Mouse (Mus musculus) cerebellum, adult 11 months (tissue): ENCODE data around the gene Terf2.
"Not testable (repeated sequence)": the region's sequence is repeated elsewhere in the genome, so short reads cannot be mapped to it uniquely, and the experiment has no call there.

Experiments
- DNase-seq: peaks from one replicate; pipeline ENCODE4 v3.0.0; 2022

Terf2 gene

GRCm38 (mm10) chr8:107056076-107056972, 40.0 kb downstream of the Terf2 start, which contains the start of the genes Cog8 and Nip7:
Cog8 (minus strand) TSS chr8:107056689.
Nip7 (plus strand) TSS chr8:107056877.
- peak; percentile 93 for DNase-seq

GRCm38 (mm10) chr8:107052046-107052445, 44.3 kb downstream of the Terf2 start:
- DNase-seq = no peak

GRCm38 (mm10) chr8:107049480-107049879, 46.9 kb downstream of the Terf2 start:
- no peak for DNase-seq

DNA sequence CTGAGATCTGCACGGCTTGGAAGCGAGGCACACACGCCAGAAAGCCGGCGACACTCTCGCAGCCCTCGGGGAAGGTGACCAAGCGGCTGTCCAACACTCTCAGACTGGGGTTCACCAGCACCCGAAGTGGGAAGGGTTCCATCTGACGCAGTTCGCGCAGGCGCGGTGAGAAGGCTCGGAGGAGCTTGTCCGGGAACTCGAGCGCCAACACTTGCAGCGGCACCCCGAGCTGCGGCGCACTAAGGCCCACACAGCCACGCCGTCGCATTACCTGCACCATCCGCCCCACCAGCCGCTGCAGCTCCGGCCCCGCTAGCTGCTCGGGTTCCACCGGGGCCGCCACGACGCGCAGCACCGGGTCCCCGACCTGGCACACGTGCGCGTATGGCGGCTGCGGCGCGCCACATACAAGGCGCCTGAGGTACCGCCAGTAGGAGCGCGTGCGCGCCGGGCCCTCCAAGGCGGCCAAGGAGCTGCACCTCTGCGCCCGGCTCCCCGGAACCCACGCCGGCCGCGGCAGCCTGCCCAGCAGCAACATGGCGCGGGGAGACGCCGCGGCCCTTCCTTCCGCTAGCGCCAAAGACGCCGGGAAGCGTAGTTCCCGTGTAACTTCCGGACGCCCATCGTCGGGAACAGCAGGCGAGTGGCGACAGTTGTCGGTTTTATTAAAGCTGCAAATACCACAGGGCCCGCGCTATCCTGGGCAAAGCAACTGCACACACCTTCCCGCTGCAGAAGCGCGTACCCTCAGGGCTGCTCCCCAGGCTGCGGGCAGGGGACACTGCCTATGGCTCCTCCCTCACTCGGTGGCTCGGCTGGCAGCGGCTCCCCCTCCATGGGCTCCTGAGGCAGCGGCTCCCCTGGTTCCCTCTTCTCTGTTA, 48.0 kb downstream of the Terf2 start, which contains the start of gene Pdf:
Gene Pdf (minus strand): TSS at position 554 of the 881 bp plus-strand sequence.
- peak; percentile 78 for DNase-seq

- DNase-seq = no peak
These were observed 49.4 kb downstream of the Terf2 start for GRCm38 (mm10) chr8:107046976-107047375.

GRCm38 (mm10) chr8:107045478-107045877, 50.9 kb downstream of the Terf2 start:
- DNase-seq = no peak

GRCm38 (mm10) chr8:107040632-107041031, 55.7 kb downstream of the Terf2 start:
- DNase-seq = no peak

- DNase-seq = no peak
These were observed 59.7 kb downstream of the Terf2 start for GRCm38 (mm10) chr8:107036626-107037025.

DNA sequence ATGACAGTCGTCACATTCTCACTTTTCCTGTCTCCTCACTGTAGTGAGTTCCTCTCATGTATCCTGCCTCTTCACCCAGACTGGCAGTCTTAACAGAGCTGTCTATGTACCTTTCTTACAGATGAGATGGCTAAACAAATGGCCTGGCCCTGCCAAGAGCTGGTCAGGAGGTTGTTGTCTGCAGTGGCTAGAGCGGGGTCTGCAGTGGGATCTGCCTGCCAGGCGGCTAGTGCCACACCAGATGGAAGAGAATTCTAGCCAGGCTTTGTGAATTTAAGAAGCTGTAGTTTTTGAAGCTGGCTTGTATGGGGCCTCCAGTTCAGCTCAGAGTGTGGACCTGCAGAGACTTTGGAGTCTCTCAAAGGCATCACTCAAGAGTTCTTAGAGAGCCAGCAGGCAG, 60.7 kb downstream of the Terf2 start:
- DNase-seq = no peak

DNA sequence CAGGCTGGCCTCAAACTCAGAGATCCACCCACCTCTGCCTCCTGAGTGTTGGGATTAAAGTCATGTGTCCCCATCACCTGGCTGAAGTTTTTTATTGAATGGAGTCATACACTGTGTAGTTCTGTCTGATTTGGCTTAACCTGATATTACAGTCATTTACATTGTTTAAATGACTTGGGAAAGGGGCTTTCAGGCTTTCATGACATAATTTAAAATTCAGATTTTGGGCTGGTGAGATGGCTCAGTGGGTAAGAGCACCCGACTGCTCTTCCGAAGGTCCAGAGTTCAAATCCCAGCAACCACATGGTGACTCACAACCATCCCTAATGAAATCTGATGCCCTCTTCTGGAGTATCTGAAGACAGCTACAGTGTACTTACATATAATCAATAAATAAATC, 62.7 kb downstream of the Terf2 start:
- DNase-seq = not testable (repeated sequence)

DNA sequence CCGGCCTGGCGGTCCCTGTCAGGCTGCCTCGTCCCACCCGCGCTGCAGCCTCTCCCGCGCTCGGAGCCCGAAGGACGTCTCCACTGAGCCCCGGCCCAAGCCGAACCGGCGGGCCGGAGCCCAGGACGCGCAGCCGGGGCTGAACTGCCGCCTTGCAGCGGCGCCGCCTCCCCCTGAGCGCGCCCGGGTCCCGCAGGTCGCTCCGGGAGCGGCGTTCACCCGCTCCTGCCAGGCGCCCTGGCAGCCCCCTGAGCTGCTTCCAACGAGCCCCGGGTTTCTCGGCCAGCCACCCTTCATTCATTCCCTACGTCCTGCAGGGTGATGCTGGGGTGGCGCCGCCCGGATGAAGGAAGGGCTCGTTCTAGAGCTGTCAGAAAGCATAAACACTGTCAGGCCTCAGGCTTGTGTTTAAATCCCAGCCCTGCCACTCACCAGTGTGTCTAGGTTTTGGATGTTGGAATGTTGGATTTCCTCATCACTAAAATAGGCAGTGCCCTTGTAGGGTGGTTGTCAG, 64.7 kb downstream of the Terf2 start:
- no peak for DNase-seq

GRCm38 (mm10) chr8:107030650-107031576, 65.4 kb downstream of the Terf2 start, which contains the start of gene Vps4a:
Vps4a (plus strand) TSS chr8:107031222.
- DNase-seq = peak; percentile 95

DNA sequence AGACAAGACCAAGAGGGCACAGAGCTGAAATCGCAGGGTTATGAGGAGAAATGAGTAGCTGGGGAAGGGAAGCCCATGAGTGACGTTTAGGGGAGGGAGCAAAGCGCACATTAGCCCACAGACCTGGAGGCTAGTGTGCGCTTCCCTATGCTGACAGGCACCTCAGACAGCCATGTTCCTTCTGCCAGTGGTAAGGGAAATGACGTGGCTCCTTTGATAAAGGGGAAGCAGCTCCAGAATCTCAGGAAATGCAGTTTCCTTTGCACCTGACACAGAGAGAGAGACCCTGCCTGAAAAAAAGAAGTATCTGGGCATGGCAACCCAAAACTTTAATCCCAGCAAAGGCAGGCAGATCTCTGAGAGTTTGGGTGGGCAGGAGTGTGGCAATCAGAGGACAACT, 66.3 kb downstream of the Terf2 start:
- DNase-seq = no peak

GRCm38 (mm10) chr8:107029310-107029709, 67.0 kb downstream of the Terf2 start:
- DNase-seq = no peak

- DNase-seq = no peak
These were observed 72.9 kb downstream of the Terf2 start for GRCm38 (mm10) chr8:107023479-107023878.
